Mouse (Mus musculus): ENCODE data around the gene Mrpl10. TPM values are rescaled to one million over a fixed set of nuclear protein-coding genes. Genes with fewer than 3 reads are reported as not detected.
A peak's percentile ranks its signal among the peaks of the same experiment; 100 is the strongest.

Mrpl10 gene
- total RNA-seq (2014; rRNA removed) (42.1 and 67.7 TPM in 2 replicates), polyA plus RNA-seq (2015; fragmentation: Nextera tagmentation; extraction: Ambion mirVana) (56.6 and 63.7 TPM in 2 replicates)

- ATAC-seq (ENCODE audit: low FRiP score) = peak; percentile 85
Observed at GRCm38 (mm10) chr11:97041022-97041899, at the start of gene Mrpl10, which contains the start of gene Lrrc46. TSS of gene Mrpl10 (plus strand) at chr11:97041560. TSS of gene Lrrc46 (minus strand) at chr11:97041407.

GRCm38 (mm10) chr11:96992722-96993311 lies 48.5 kb upstream of the Mrpl10 start:
- no peak for DNase-seq (ENCODE audit: low spot score)
- Histone ChIP-seq H3K4me1 (ENCODE audit: insufficient read depth, low read length) (peaks cover 8% of the 10 kb centered on the region; the same call in 1 of the 2 replicates), H3K9ac (replicated peaks; ENCODE audit: low read length, poor library complexity, severe bottlenecking) (0 out of 2 replicates have a peak overlapping the region, but pooled peaks have one; percentile 3), H3K4me3 (ENCODE audit: low read depth, low read length) (no peak overlapping the region), H3K9me3 (ENCODE audit: low read length) (no peaks in the 10 kb centered on the region), H3K27me3 (ENCODE audit: insufficient read depth, low read length) (no peaks in the 10 kb centered on the region), H3K27ac (ENCODE audit: low read depth, low read length) (no peak overlapping the region), H3K36me3 (ENCODE audit: insufficient read depth, low read length) (no peaks in the 10 kb centered on the region), H3K4me2 (ENCODE audit: low read depth, low read length, poor library complexity, severe bottlenecking) (no peak overlapping the region)
- TF ChIP-seq CTCF (IDR thresholded peaks at IDR 0.05) = no peak
- 57% methylated on average over 8 of the region's 8 CpGs for WGBS
- no peak for ATAC-seq (ENCODE audit: low FRiP score)

More at GRCm38 (mm10) chr11:97041022-97041899, at the start of gene Mrpl10, which contains the start of gene Lrrc46:
- peak; percentile 97 for DNase-seq (ENCODE audit: low spot score)
- H3K4me1 ChIP-seq (ENCODE audit: insufficient read depth, low read length) = no peaks in the 10 kb centered on the region
- TF ChIP-seq CTCF (IDR thresholded peaks at IDR 0.05) = peak; percentile 23; the same call in 1 of the 2 replicates
- peak within 1 kb of the TSS; percentile 81 for H3K9ac ChIP-seq (replicated peaks; ENCODE audit: low read length, poor library complexity, severe bottlenecking)
- H3K36me3 ChIP-seq (ENCODE audit: insufficient read depth, low read length) = 0 out of 2 replicates have a peak, but pooled peaks cover 3% of the 10 kb centered on the region
- H3K4me3 ChIP-seq (ENCODE audit: low read depth, low read length) = peak within 1 kb of the TSS; percentile 72
- peak within 1 kb of the TSS; percentile 68 for H3K4me2 ChIP-seq (ENCODE audit: low read depth, low read length, poor library complexity, severe bottlenecking)
- peak within 1 kb of the TSS; percentile 76 for H3K27ac ChIP-seq (ENCODE audit: low read depth, low read length)
- H3K27me3 ChIP-seq (ENCODE audit: insufficient read depth, low read length) = no peaks in the 10 kb centered on the region
- no peaks in the 10 kb centered on the region for H3K9me3 ChIP-seq (ENCODE audit: low read length)
- under 1% methylated on average over 48 of the region's 48 CpGs for WGBS

- Histone ChIP-seq H3K4me1 (ENCODE audit: insufficient read depth, low read length) (peaks cover 8% of the 10 kb centered on the region; the same call in 1 of the 2 replicates), H3K4me3 (ENCODE audit: low read depth, low read length) (no peak overlapping the region), H3K4me2 (ENCODE audit: low read depth, low read length, poor library complexity, severe bottlenecking) (no peak overlapping the region), H3K27ac (ENCODE audit: low read depth, low read length) (no peak overlapping the region), H3K27me3 (ENCODE audit: insufficient read depth, low read length) (no peaks in the 10 kb centered on the region), H3K9ac (replicated peaks; ENCODE audit: low read length, poor library complexity, severe bottlenecking) (no peak overlapping the region), H3K9me3 (ENCODE audit: low read length) (no peaks in the 10 kb centered on the region), H3K36me3 (ENCODE audit: insufficient read depth, low read length) (no peaks in the 10 kb centered on the region)
- no peak for DNase-seq (ENCODE audit: low spot score)
- 32% methylated on average over 5 of the region's 5 CpGs for WGBS
- no peak for ATAC-seq (ENCODE audit: low FRiP score)
- no peak for TF ChIP-seq CTCF (IDR thresholded peaks at IDR 0.05)
Observed at GRCm38 (mm10) chr11:96995031-96995430, 46.3 kb upstream of the Mrpl10 start.

GRCm38 (mm10) chr11:96995836-96996772 lies 45.3 kb upstream of the Mrpl10 start:
- H3K4me1 ChIP-seq (ENCODE audit: insufficient read depth, low read length) = peaks cover 8% of the 10 kb centered on the region; the same call in 1 of the 2 replicates
- no peaks in the 10 kb centered on the region for H3K9me3 ChIP-seq (ENCODE audit: low read length)
- H3K9ac ChIP-seq (replicated peaks; ENCODE audit: low read length, poor library complexity, severe bottlenecking) = no peak overlapping the region
- WGBS = 84% methylated on average over 15 of the region's 15 CpGs
- no peak for DNase-seq (ENCODE audit: low spot score)
- no peak overlapping the region for H3K4me2 ChIP-seq (ENCODE audit: low read depth, low read length, poor library complexity, severe bottlenecking)
- no peak overlapping the region for H3K27ac ChIP-seq (ENCODE audit: low read depth, low read length)
- H3K36me3 ChIP-seq (ENCODE audit: insufficient read depth, low read length) = no peaks in the 10 kb centered on the region
- no peak for TF ChIP-seq CTCF (IDR thresholded peaks at IDR 0.05)
- H3K4me3 ChIP-seq (ENCODE audit: low read depth, low read length) = no peak overlapping the region
- no peak for ATAC-seq (ENCODE audit: low FRiP score)
- no peaks in the 10 kb centered on the region for H3K27me3 ChIP-seq (ENCODE audit: insufficient read depth, low read length)

GRCm38 (mm10) chr11:96996773-96997379 lies 44.5 kb upstream of the Mrpl10 start:
- DNase-seq (ENCODE audit: low spot score) (no peak), ATAC-seq (ENCODE audit: low FRiP score) (no peak)
- Histone ChIP-seq H3K27ac (ENCODE audit: low read depth, low read length) (no peak overlapping the region), H3K9ac (replicated peaks; ENCODE audit: low read length, poor library complexity, severe bottlenecking) (peak overlapping the region; percentile 54), H3K4me1 (ENCODE audit: insufficient read depth, low read length) (peaks cover 8% of the 10 kb centered on the region; the same call in 1 of the 2 replicates), H3K9me3 (ENCODE audit: low read length) (no peaks in the 10 kb centered on the region), H3K4me3 (ENCODE audit: low read depth, low read length) (peak overlapping the region; percentile 20), H3K27me3 (ENCODE audit: insufficient read depth, low read length) (no peaks in the 10 kb centered on the region), H3K4me2 (ENCODE audit: low read depth, low read length, poor library complexity, severe bottlenecking) (peak overlapping the region; percentile 47), H3K36me3 (ENCODE audit: insufficient read depth, low read length) (no peaks in the 10 kb centered on the region)
- no peak for TF ChIP-seq CTCF (IDR thresholded peaks at IDR 0.05)
- 12% methylated on average over 17 of the region's 17 CpGs for WGBS
